Mouse (Mus musculus) c-Kit-positive CD71-negative TER-119-negative erythroid progenitor cells, embryonic 14.5 days (primary cell): Measurements from ENCODE around the gene Tgfb2.

ENCODE experiments used
- DNase-seq: peaks from one replicate; pipeline ENCODE4 v3.0.0-alpha.2; 2013; ENCODE audit warnings: low read depth

The Tgfb2 gene

GRCm38 (mm10) chr1:186656201-186656600 is 49.6 kb downstream of the Tgfb2 start:
- DNase-seq = no peak

- no peak for DNase-seq
Observed at GRCm38 (mm10) chr1:186655096-186655495, 50.7 kb downstream of the Tgfb2 start.

GRCm38 (mm10) chr1:186652208-186652607 is 53.6 kb downstream of the Tgfb2 start:
- DNase-seq = no peak

DNA sequence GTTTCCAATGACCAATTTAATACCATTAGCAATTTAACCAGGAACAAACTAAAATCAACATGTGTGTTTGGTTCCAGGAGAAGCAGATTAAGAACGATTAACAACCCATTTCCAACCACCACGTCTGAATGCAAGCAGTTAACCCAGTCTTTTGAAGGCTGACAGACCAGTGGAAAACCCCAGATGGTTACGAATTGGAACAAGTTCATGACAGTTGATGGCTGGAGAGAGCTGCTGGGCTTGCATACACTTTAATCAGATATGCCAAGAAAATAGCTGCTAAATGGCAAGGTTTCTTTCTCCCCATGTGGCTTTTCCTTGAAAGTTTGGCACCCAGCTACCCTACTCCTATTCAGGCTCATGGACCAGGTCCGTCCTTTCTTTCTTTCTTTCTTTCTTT is 55.8 kb downstream of the Tgfb2 start:
- no peak for DNase-seq

GRCm38 (mm10) chr1:186637304-186638213 is 68.2 kb downstream of the Tgfb2 start:
- DNase-seq = no peak

- DNase-seq = no peak
Observed at GRCm38 (mm10) chr1:186635045-186635444, 70.7 kb downstream of the Tgfb2 start.

- no peak for DNase-seq
Observed at GRCm38 (mm10) chr1:186631457-186631856, 74.3 kb downstream of the Tgfb2 start.

- no peak for DNase-seq
Observed at GRCm38 (mm10) chr1:186630971-186631370, 74.8 kb downstream of the Tgfb2 start.

DNA sequence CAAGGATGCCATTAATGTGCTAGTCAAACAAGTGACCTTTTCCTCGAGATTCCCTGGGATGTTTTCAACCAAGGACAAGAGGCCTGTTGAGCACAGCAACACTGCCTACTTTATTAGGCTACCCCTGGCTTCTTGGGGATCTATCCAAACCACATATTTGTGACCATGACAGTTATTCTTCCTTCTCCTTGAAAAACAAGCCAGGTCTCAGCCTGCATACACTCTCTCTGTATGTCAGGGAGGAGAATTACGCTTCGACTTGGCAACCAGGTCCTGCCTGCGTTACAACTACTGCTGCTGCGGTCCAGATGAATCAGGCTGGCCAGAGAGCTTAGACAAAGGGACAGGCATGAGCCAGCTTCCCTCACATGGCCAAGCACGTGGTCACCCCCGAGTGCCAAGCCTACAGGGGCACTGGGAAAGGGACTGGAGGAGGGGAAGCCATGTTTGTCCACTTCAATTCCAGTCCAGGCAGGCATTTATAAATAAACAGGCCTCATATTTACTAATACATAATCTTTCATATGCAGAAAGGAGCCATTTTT is 78.3 kb downstream of the Tgfb2 start:
- no peak for DNase-seq

DNA sequence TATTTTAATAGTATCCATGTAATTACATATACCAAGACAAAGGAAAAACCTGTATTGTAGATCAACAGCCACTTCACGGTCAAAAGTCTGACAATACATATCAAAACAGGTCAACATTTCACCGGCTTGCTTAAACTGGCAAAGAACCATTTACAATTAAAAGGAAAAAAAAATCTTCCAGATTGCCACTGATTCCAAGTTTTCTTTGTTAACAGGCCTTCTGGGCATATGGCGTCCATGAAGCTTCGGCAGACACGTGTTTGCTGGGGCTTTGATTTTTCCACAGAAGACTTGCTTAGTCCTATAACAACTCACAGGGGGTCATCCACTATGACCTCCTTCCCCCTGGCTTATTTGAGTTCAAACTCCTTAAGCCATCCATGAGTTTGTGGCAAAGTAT is 81.3 kb downstream of the Tgfb2 start:
- no peak for DNase-seq

DNA sequence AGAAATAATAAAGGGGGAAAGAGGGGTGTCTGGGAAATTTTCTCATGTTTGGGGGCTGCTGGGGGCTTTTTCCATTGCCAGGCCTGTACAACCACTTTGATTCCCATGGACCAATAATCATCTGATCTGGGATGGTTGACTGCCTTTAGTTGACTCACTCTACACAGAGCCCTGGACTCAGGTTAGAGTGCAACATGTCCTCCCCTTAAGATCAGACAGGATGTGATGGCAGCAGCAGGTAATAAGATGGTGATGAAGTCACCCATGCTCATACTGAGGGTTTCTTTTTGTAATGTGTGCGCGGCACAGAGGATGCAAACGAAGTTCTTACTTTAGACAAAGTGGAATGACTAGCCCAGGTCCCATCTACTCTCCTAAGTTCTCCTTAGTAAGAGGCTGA is 84.0 kb downstream of the Tgfb2 start:
- no peak for DNase-seq

DNA sequence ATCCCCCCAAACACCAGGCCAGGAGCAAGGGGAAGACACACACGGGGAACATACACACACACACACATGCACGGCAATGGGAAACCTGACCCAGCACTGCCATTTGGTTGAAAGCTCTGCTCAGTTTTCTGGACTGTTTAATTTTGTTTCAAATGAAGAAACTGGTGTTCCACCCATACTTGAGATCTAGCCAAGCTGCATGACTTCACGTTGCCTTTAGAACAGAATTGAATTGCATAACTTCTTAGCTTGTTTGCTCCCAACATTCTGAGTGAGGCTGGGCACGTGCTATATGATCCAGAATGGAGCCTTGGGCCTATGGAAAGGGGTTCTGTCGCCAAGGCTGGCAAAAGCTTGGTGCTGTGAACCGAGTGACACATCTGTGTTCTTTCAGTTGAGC is 87.5 kb downstream of the Tgfb2 start:
- DNase-seq = no peak

DNA sequence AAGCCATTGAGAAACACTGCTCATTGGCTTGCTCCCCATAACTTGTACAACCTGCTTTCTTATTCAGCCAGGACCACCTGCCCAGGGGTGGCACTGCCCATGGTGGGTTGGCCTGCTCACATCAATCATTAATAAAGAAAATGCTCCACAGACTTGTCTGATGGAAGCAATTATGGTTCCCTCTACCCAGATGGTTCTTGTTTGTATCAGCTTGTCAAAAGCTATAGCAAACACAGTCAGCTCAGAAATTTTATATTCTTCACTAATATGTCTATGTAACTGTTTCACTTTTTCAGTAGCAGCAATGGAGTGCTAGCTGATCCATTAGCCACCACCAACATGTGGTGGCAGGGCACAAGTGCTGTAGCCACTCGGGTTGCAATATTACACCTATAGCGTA is 94.4 kb downstream of the Tgfb2 start:
- DNase-seq = no peak

DNA sequence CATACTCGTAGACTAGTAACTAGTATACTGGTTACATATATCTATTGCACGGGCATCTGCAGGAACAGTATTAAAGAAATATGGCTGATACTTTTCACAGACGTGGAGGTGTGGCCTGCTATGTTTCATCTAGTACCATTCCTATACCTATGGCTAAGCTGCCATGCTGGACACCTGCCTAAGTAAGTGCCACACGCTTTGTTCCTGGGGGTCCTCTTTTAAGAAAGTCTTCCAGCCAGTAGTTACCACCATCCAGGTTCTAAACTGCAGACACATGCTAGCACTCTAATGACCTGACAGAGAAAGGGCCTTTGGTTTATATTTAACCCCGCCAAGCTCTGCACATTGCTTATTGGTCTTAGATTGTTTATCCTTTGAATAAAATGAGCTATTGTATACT is 95.3 kb downstream of the Tgfb2 start:
- DNase-seq = no peak

- no peak for DNase-seq
Observed at GRCm38 (mm10) chr1:186609793-186610233, 96.0 kb downstream of the Tgfb2 start.

GRCm38 (mm10) chr1:186608116-186608515 is 97.7 kb downstream of the Tgfb2 start:
- no peak for DNase-seq

DNA sequence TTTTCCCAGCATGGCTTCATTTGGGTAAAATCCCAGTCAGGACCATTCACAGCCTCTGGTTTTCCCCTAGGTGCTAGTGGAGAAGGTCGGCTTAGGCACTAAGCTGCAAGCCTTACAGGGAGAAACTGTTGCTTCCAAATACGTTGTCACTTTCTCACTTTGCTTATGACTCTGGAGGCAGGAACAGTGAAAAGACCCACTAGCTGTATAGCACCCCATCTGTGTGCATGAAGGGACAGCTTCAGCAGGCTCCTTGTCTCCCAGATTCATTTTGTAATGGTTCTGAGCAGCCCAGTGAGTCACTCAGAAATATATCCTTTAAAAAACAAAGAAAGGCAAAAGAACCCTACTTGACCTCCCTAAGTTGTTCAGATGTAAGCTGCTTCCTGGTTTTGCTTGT is 100.2 kb downstream of the Tgfb2 start:
- DNase-seq = no peak

GRCm38 (mm10) chr1:186604124-186604523 is 101.7 kb downstream of the Tgfb2 start:
- no peak for DNase-seq

DNA sequence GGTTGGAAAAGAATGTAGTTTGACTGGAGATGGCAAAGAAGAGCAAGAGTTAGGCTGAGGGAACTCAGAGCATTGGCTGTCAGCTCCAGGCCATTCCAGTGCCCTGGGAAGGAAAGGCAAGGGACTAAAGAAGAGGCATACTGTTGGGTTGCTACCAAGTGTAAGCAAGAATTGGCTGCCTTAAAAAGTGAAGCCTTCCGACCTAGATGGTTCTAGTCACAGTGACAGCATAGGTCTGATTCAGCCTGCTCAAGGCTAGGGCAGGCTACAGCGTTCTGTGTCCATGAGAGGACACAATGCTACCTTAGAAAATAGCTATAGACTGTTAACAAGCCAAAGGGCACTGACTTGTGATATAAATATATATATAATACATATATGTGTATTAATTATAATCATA is 117.6 kb downstream of the Tgfb2 start:
- no peak for DNase-seq

GRCm38 (mm10) chr1:186587065-186587804 is 118.6 kb downstream of the Tgfb2 start:
- DNase-seq = no peak

DNA sequence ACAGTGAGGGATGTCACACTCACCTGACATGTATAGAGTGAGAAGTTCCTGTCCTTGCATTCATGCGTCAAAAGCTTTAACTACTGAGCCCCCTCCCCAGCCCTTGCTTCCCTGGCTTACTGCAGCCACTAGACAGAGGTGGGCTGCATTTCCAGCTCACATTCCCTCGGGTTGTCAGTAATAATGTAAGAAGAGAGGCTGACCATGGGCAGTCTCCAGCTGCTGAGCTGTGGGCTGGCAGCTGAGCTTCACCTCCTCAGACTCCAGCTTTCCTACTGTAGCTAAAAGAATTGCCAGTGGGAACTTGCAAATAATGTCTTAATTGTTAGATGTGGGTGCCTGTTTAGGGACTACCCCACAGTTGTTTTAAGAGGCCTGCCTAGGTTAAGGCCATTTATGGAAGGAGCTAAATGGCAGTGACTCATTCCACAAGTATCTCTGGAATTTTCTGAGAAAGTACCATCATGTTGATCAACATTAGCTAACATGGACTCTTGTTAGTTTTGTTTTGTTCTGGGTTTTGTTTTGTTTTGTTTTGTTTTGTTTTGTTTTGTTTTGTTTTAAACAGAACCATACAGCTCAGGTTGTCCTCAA is 120.1 kb downstream of the Tgfb2 start:
- DNase-seq = no peak

DNA sequence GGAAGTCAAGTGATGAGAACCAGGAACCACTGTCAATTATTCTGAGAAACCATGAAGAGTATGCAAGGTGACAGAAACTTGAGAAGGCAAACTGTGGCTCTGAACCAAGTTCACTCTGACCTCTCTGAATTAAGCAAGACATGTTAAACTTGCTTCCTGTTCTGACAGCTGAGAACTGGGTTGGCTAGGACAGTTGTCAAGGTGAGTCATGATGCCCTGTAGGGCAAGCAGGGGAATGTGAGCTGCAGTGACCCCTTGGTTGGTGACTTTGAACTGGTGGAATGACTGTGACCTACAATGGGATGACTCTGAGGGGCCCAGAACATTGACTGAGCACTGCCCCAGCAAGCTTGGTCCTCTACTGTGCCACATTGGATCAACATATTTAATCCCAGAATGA is 121.9 kb downstream of the Tgfb2 start:
- no peak for DNase-seq

DNA sequence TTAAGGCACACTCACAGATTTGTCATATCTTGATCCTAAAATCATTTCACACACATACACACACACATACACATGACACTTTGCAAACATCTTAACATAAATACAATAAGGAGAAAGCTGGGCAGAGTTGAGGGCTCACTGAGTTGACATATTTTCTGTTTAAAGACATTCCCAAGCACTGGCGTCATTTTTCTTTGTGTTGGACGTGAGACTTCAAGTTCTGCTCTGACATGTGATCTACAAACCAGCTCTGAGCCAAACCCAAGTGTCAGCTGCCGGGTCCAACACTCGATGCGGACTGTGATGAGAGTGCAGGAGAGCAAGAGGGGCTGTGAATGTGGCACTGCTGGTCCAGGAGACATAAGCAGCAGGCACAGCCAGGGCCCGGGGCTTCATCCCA is 123.7 kb downstream of the Tgfb2 start:
- DNase-seq = no peak
